Mouse (Mus musculus): ENCODE data around the gene Rps6ka4.

- TF ChIP-seq CTCF (IDR thresholded peaks at IDR 0.05; ENCODE audit: insufficient read depth, low read length) (no peak), POLR2A (IDR thresholded peaks at IDR 0.05; ENCODE audit: borderline replicate concordance, extremely low read depth, low read depth, low read length) (no peak)
Measured at GRCm38 (mm10) chr19:6831331-6831730, 9.1 kb downstream of the Rps6ka4 start.

Measured in lung, adult 2 months (tissue).